Mouse (Mus musculus) heart, postnatal 4 days (tissue): ENCODE measurements around the gene Batf2. TPM values are rescaled to one million over a fixed set of nuclear protein-coding genes. Genes with fewer than 3 reads are reported as not detected.
A peak's percentile ranks its signal among the peaks of the same experiment; 100 is the strongest.
"Not testable (repeated sequence)": the region's sequence is repeated elsewhere in the genome, so short reads cannot be mapped to it uniquely, and the experiment has no call there.

ENCODE experiments used
- DNase-seq: peaks from one replicate; pipeline ENCODE4 v3.0.0; 2021
- total RNA-seq, 2 experiments: library from RNA; stranded (reverse); gene quantifications; 2 replicates each; pipeline ENCODE4 v1.2.3; 2021

Batf2 gene
- total RNA-seq, 2 experiments from 2014 or later, result 0.21 to 0.38 TPM

GRCm38 (mm10) chr19:6132171-6132827 lies 8.5 kb upstream of the Batf2 start:
- no peak for DNase-seq

GRCm38 (mm10) chr19:6133197-6133596 lies 7.6 kb upstream of the Batf2 start:
- DNase-seq, result not testable (repeated sequence)

- DNase-seq, result no peak
Measured at GRCm38 (mm10) chr19:6136397-6136796, 4.4 kb upstream of the Batf2 start.

GRCm38 (mm10) chr19:6139701-6140100 lies 1.1 kb upstream of the Batf2 start:
- no peak for DNase-seq

GRCm38 (mm10) chr19:6140374-6140677 lies 457 bp upstream of the Batf2 start:
- DNase-seq, result no peak

GRCm38 (mm10) chr19:6141394-6141749 lies 589 bp downstream of the Batf2 start, which contains the start of gene Arl2:
Gene Arl2, minus strand, starts transcription at chr19:6141548.
- peak; percentile 84 for DNase-seq

GRCm38 (mm10) chr19:6144842-6145241 lies 4.1 kb downstream of the Batf2 start:
- no peak for DNase-seq

GRCm38 (mm10) chr19:6155174-6155573 lies 14.4 kb downstream of the Batf2 start:
- DNase-seq, result no peak

GRCm38 (mm10) chr19:6156372-6156771 lies 15.6 kb downstream of the Batf2 start:
- no peak for DNase-seq

GRCm38 (mm10) chr19:6157220-6157619 lies 16.4 kb downstream of the Batf2 start:
- no peak for DNase-seq

GRCm38 (mm10) chr19:6163872-6164547 lies 23.2 kb downstream of the Batf2 start:
- DNase-seq, result peak; percentile 31

- DNase-seq, result no peak
Measured at GRCm38 (mm10) chr19:6166750-6167149, 26.0 kb downstream of the Batf2 start.

- DNase-seq, result no peak
Measured at GRCm38 (mm10) chr19:6171215-6171614, 30.4 kb downstream of the Batf2 start.

GRCm38 (mm10) chr19:6174771-6175170 lies 34.0 kb downstream of the Batf2 start:
- no peak for DNase-seq

GRCm38 (mm10) chr19:6178775-6179174 lies 38.0 kb downstream of the Batf2 start:
- no peak for DNase-seq

- no peak for DNase-seq
Measured at GRCm38 (mm10) chr19:6181629-6182028, 40.8 kb downstream of the Batf2 start.

GRCm38 (mm10) chr19:6182534-6182933 lies 41.8 kb downstream of the Batf2 start:
- no peak for DNase-seq

- DNase-seq, result no peak
Measured at GRCm38 (mm10) chr19:6184131-6184530, 43.3 kb downstream of the Batf2 start, which contains the start of gene Majin. Gene Majin, plus strand, starts transcription at chr19:6184388.

- no peak for DNase-seq
Measured at GRCm38 (mm10) chr19:6204265-6204664, 63.5 kb downstream of the Batf2 start.

GRCm38 (mm10) chr19:6206716-6207115 lies 65.9 kb downstream of the Batf2 start:
- DNase-seq, result no peak

GRCm38 (mm10) chr19:6216046-6216705 lies 75.4 kb downstream of the Batf2 start:
- no peak for DNase-seq

GRCm38 (mm10) chr19:6218606-6219005 lies 77.8 kb downstream of the Batf2 start:
- DNase-seq, result no peak
